Mouse (Mus musculus): ENCODE measurements at regions not wholly inside any gene's neighbourhood (a gene's known extent, or its start where the extent isn't known, plus 50 kb on each side); places are given as distances from the start of the nearest gene placed in this dataset.
"Not testable (repeated sequence)": the region's sequence is repeated elsewhere in the genome, so short reads cannot be mapped to it uniquely, and the experiment has no call there.

GRCm38 (mm10) chr5:118480965-118481793 lies 79.3 kb upstream of the Med13l start:
- ATAC-seq (ENCODE audit: extremely low read depth, insufficient number of reproducible peaks, low FRiP score, poor library complexity, severe bottlenecking), result no peak
- Histone ChIP-seq H3K27me3 (ENCODE audit: insufficient read depth, low read length) (peaks cover 8% of the 10 kb centered on the region; the same call in 1 of the 2 replicates), H3K9me3 (replicated peaks) (no peaks in the 10 kb centered on the region), H3K36me3 (replicated peaks) (no peaks in the 10 kb centered on the region), H3K4me1 (ENCODE audit: insufficient read depth, low read depth, low read length) (peaks cover 92% of the 10 kb centered on the region), H3K4me3 (ENCODE audit: low read depth, low read length) (no peak overlapping the region)
- DNase-seq (ENCODE audit: low spot score), result no peak
- no peak for TF ChIP-seq GATA1 (IDR thresholded peaks at IDR 0.05; ENCODE audit: borderline replicate concordance, low read length)
- TF ChIP-seq TAL1 (conservative IDR thresholded peaks at IDR 0.05; ENCODE audit: low read depth, low read length), result no peak

- H3K4me1 ChIP-seq (ENCODE audit: insufficient read depth, low read depth, low read length), result peaks cover 91% of the 10 kb centered on the region
- no peak overlapping the region for H3K4me3 ChIP-seq (ENCODE audit: low read depth, low read length)
- peaks cover 3% of the 10 kb centered on the region; the same call in 1 of the 2 replicates for H3K27me3 ChIP-seq (ENCODE audit: insufficient read depth, low read length)
- H3K9me3 ChIP-seq (replicated peaks), result no peaks in the 10 kb centered on the region
- no peak for DNase-seq (ENCODE audit: low spot score)
- TF ChIP-seq CTCF (IDR thresholded peaks at IDR 0.05; ENCODE audit: low read depth, low read length), result no peak
- no peak for TF ChIP-seq GATA1 (IDR thresholded peaks at IDR 0.05; ENCODE audit: borderline replicate concordance, low read length)
- TF ChIP-seq GATA2 (IDR thresholded peaks at IDR 0.05; ENCODE audit: borderline replicate concordance, low read depth, low read length), result no peak
- TF ChIP-seq POLR2AphosphoS5 (IDR thresholded peaks at IDR 0.05; ENCODE audit: insufficient replicate concordance, low read depth, low read length), result no peak
- TF ChIP-seq TAL1 (conservative IDR thresholded peaks at IDR 0.05; ENCODE audit: low read depth, low read length), result no peak
- ATAC-seq (ENCODE audit: extremely low read depth, insufficient number of reproducible peaks, low FRiP score, poor library complexity, severe bottlenecking), result no peak
- H3K36me3 ChIP-seq (replicated peaks), result no peaks in the 10 kb centered on the region
Observed at GRCm38 (mm10) chr5:118481794-118482049, 78.8 kb upstream of the Med13l start.

DNA sequence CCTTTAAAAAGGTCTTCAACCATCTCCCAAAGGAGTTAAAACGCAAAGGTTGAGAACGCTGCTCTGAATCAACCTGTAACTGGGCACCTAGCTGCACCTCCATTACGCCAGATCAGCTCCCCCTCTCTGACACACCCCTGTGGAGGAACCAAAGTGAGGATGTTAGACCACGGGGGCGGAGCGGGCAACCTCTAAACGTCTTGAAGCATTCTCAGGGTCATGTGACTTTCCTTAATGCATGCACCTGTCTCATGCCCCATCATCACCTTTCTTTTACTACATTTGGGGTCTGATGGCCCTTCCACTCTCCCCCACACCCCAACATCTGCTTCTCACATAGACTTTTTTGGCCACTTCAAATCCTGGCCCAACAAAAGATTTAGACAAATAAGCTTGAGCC lies 77.9 kb upstream of the Med13l start:
- ATAC-seq (ENCODE audit: extremely low read depth, insufficient number of reproducible peaks, low FRiP score, poor library complexity, severe bottlenecking) (no peak), DNase-seq (ENCODE audit: low spot score) (no peak)
- H3K36me3 ChIP-seq (replicated peaks), result no peaks in the 10 kb centered on the region
- H3K4me3 ChIP-seq (ENCODE audit: low read depth, low read length), result peak overlapping the region; percentile 53; the same call in 1 of the 2 replicates
- no peak for TF ChIP-seq CTCF (IDR thresholded peaks at IDR 0.05; ENCODE audit: low read depth, low read length)
- no peak for TF ChIP-seq POLR2AphosphoS5 (IDR thresholded peaks at IDR 0.05; ENCODE audit: insufficient replicate concordance, low read depth, low read length)
- no peak for TF ChIP-seq TAL1 (conservative IDR thresholded peaks at IDR 0.05; ENCODE audit: low read depth, low read length)
- TF ChIP-seq GATA1 (IDR thresholded peaks at IDR 0.05; ENCODE audit: borderline replicate concordance, low read length), result no peak
- no peak for TF ChIP-seq GATA2 (IDR thresholded peaks at IDR 0.05; ENCODE audit: borderline replicate concordance, low read depth, low read length)
- peaks cover 91% of the 10 kb centered on the region for H3K4me1 ChIP-seq (ENCODE audit: insufficient read depth, low read depth, low read length)
- no peaks in the 10 kb centered on the region for H3K27me3 ChIP-seq (ENCODE audit: insufficient read depth, low read length)
- H3K9me3 ChIP-seq (replicated peaks), result no peaks in the 10 kb centered on the region

DNA sequence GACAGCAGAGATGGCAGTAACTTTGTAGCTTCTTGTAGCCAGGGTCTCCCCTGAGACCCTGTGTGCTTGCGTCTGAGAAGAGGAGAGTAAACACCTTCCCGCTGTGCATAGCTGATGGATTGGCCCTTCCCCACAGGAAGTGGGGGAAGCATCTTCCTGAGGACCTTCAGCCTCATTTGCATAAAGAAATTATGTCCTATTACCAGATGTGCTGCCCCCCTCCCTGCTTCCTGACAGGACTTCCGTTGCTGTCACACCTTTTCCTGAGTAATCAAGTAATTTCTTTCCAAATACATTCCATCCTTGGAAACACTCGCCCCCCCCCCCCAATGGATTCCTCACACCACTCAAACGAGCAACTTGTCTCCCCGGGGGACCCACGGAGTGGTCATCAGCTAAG lies 77.5 kb upstream of the Med13l start:
- Histone ChIP-seq H3K36me3 (replicated peaks) (no peaks in the 10 kb centered on the region), H3K9me3 (replicated peaks) (no peaks in the 10 kb centered on the region), H3K4me1 (ENCODE audit: insufficient read depth, low read depth, low read length) (peaks cover 92% of the 10 kb centered on the region), H3K4me3 (ENCODE audit: low read depth, low read length) (peak overlapping the region; percentile 53; the same call in 1 of the 2 replicates), H3K27me3 (ENCODE audit: insufficient read depth, low read length) (no peaks in the 10 kb centered on the region)
- DNase-seq (ENCODE audit: low spot score) (no peak), ATAC-seq (ENCODE audit: extremely low read depth, insufficient number of reproducible peaks, low FRiP score, poor library complexity, severe bottlenecking) (no peak)
- TF ChIP-seq GATA2 (IDR thresholded peaks at IDR 0.05; ENCODE audit: borderline replicate concordance, low read depth, low read length) (no peak), TAL1 (conservative IDR thresholded peaks at IDR 0.05; ENCODE audit: low read depth, low read length) (no peak), POLR2AphosphoS5 (IDR thresholded peaks at IDR 0.05; ENCODE audit: insufficient replicate concordance, low read depth, low read length) (no peak)

GRCm38 (mm10) chr5:118483532-118483931 lies 76.9 kb upstream of the Med13l start:
- TF ChIP-seq TAL1 (conservative IDR thresholded peaks at IDR 0.05; ENCODE audit: low read depth, low read length), result peak; percentile 74
- no peak for TF ChIP-seq CTCF (IDR thresholded peaks at IDR 0.05; ENCODE audit: low read depth, low read length)
- H3K4me1 ChIP-seq (ENCODE audit: insufficient read depth, low read depth, low read length), result peaks cover 92% of the 10 kb centered on the region
- H3K36me3 ChIP-seq (replicated peaks), result no peaks in the 10 kb centered on the region
- ATAC-seq (ENCODE audit: extremely low read depth, insufficient number of reproducible peaks, low FRiP score, poor library complexity, severe bottlenecking) (peak; percentile 61), DNase-seq (ENCODE audit: low spot score) (peak; percentile 72)
- peak overlapping the region; percentile 53; the same call in 1 of the 2 replicates for H3K4me3 ChIP-seq (ENCODE audit: low read depth, low read length)
- no peaks in the 10 kb centered on the region for H3K9me3 ChIP-seq (replicated peaks)
- H3K27me3 ChIP-seq (ENCODE audit: insufficient read depth, low read length), result no peaks in the 10 kb centered on the region

DNA sequence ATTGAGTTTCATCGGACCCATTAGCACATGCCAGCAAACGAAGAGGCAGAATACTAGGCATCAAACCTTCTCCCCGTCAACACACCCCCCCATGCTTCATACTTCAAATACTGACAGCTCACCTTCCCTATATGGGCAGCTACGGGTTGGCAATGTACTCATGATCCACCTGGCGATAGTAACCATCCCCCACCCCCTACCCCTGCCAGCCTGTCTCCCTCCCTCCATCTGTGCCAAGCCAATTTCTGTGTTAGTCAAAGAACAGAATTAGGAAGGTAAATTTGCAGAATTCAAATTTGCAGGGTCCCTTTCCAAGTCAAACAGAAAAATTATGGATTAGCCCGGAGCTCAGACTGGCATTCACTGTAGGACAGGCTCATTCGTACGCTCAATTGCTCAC lies 75.3 kb upstream of the Med13l start:
- H3K4me3 ChIP-seq (ENCODE audit: low read depth, low read length), result no peak overlapping the region
- ATAC-seq (ENCODE audit: extremely low read depth, insufficient number of reproducible peaks, low FRiP score, poor library complexity, severe bottlenecking) (no peak), DNase-seq (ENCODE audit: low spot score) (no peak)
- TF ChIP-seq TAL1 (conservative IDR thresholded peaks at IDR 0.05; ENCODE audit: low read depth, low read length) (no peak), CTCF (IDR thresholded peaks at IDR 0.05; ENCODE audit: low read depth, low read length) (no peak), POLR2AphosphoS5 (IDR thresholded peaks at IDR 0.05; ENCODE audit: insufficient replicate concordance, low read depth, low read length) (no peak), GATA1 (IDR thresholded peaks at IDR 0.05; ENCODE audit: borderline replicate concordance, low read length) (no peak), GATA2 (IDR thresholded peaks at IDR 0.05; ENCODE audit: borderline replicate concordance, low read depth, low read length) (no peak)
- H3K27me3 ChIP-seq (ENCODE audit: insufficient read depth, low read length), result no peaks in the 10 kb centered on the region
- H3K36me3 ChIP-seq (replicated peaks), result no peaks in the 10 kb centered on the region
- peaks cover 90% of the 10 kb centered on the region for H3K4me1 ChIP-seq (ENCODE audit: insufficient read depth, low read depth, low read length)
- H3K9me3 ChIP-seq (replicated peaks), result no peaks in the 10 kb centered on the region

DNA sequence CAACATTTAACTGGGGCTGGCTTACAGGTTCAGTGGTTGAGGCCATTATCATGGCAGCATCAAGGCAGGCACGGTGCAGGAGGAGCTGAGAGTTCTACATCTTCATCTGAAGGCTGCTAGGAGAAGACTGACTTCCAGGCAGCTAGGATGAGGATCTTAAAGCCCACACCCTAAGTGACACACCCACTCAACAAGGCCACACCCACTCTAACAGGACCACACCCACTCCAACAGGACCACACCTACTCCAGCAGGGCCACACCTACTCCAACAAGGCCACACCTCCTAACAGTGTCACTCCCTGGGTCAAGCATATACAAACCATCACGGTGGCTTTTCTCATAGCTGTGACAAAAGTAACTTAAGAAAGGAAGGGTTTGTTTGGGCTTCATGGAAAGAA lies 68.0 kb upstream of the Med13l start:
- H3K4me3 ChIP-seq (ENCODE audit: low read depth, low read length); H3K36me3 ChIP-seq (replicated peaks); H3K27me3 ChIP-seq (ENCODE audit: insufficient read depth, low read length); ATAC-seq (ENCODE audit: extremely low read depth, insufficient number of reproducible peaks, low FRiP score, poor library complexity, severe bottlenecking); DNase-seq (ENCODE audit: low spot score): not testable (repeated sequence)
- peaks cover 16% of the 10 kb centered on the region for H3K9me3 ChIP-seq (replicated peaks)
- H3K4me1 ChIP-seq (ENCODE audit: insufficient read depth, low read depth, low read length), result peaks cover 73% of the 10 kb centered on the region

All from G1E (cell line).